Mouse (Mus musculus) frontal cortex, postnatal 36 days (tissue): Measurements from ENCODE around the gene Gm10643.

Experiments used
- DNase-seq, 2 experiments: peaks; one replicate each; pipeline ENCODE4 v3.0.0; 2022; ENCODE audit warnings: low spot score in 2 of 2

The Gm10643 gene

DNA sequence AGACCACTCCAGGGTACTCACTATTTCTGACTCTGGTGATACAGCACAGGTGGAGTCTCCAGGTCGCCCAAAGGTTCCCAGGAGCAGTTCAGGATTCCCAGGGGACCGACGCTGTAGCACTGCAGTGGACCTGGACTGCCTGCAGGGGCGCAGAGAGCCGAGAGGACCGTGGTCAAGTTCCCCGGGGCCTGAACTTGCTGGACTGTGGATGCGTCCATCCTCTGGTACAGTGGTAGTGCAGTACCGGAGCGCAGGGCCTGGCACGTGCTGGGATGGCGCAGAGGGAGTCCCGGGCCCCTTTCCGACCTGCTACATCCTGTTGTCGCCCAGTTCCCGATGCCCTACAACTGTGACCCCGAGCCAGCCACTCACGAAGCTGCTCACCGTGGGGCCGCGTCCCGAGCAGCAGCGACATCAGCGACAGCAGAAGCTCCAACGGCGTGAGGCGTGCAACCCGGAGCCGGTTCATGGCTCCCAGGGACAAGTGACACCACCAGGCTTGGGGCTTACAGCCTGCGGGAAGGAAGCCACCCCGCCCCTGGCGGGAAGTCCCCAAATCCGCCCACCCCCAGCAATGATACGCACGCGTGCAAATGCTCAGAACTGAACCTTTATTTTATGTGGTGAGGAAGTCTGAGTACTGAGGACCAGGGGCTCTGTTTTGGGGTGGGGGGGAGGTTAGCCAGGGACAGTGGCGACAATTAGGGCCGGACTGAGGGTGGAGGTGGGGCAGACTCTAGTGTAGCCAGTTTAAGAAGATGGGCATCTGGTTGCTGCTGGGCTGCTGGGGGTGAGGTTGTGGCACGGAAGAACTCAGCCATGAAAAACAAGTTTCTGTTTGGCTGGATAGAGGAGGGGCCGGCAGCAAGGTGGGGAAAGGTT is 22.6 kb downstream of the Gm10643 start, which contains the start of gene Il27ra:
Gene Il27ra, minus strand, starts transcription at position 524 of the 882 bp plus-strand sequence.
- DNase-seq: peak in 1 of 2 experiments; percentile 16

- peak; percentile 67 to 80 for DNase-seq
Measured at GRCm38 (mm10) chr8:84039050-84039449, 25.9 kb downstream of the Gm10643 start.

DNA sequence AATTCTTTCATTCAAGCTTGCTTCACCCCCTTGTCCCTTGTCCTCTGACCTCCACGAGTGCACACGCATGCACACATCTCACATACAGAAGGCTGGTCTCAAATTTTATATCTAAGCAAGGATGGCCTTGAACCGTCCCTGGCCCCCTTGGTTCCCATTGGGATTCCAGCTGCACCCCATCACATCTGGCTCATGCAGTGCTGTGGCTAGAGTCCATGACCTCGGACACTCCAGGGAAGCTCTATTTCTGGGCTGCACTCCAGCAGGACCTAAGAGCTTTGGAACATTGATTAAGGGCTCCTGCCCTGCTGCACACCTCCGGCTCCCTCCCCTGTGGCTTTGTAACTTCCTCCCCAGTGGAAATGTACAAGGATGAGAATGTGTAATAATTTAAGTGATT is 26.9 kb downstream of the Gm10643 start:
- DNase-seq: no peak

DNA sequence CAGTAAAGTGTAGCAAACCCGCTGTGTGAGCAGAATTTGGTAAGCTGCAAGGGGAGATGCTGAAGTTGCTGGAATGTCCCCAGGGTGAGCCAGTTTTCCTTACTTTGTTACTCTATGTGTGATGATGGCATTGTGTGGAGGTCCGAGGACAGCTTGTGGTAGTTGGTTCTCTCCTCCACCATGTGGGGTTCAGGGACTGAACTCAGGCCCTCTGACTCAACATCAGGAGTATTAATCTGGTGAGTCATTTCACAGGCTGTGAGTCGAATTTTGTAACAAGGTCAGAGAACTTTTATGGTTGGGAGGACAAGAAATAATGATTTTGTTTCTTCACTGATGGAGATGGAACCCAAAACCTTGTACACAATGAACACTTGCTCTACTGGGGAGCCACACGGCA is 32.2 kb downstream of the Gm10643 start:
- DNase-seq: no peak

GRCm38 (mm10) chr8:84029272-84029671 is 35.7 kb downstream of the Gm10643 start:
- DNase-seq: no peak

GRCm38 (mm10) chr8:84027449-84027848 is 37.5 kb downstream of the Gm10643 start:
- no peak for DNase-seq

GRCm38 (mm10) chr8:84025863-84026262 is 39.1 kb downstream of the Gm10643 start:
- no peak for DNase-seq

GRCm38 (mm10) chr8:84024171-84024570 is 40.8 kb downstream of the Gm10643 start:
- no peak for DNase-seq

DNA sequence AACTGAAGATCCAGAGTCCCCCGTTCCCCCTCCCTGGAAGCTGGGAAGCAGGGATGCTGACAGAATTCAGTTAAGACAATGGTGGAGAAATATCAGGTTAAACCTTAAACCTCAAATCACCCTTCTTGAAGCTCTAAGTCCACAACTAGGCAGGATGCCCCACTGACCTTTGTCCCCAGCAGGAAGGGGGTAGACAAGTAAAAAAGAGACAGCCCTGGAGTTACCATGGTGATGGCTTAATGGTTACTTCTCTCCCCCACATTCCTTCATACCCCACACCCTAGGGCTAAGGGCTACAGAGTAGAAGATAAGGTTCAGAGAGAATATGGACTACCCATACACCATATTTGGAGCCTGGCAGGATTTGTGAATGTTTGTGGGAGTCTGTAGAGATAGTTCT is 41.3 kb downstream of the Gm10643 start:
- DNase-seq: no peak

- no peak for DNase-seq
Measured at GRCm38 (mm10) chr8:84023085-84023484, 41.9 kb downstream of the Gm10643 start.

- DNase-seq: no peak
Measured at GRCm38 (mm10) chr8:84021569-84021968, 43.4 kb downstream of the Gm10643 start.

DNA sequence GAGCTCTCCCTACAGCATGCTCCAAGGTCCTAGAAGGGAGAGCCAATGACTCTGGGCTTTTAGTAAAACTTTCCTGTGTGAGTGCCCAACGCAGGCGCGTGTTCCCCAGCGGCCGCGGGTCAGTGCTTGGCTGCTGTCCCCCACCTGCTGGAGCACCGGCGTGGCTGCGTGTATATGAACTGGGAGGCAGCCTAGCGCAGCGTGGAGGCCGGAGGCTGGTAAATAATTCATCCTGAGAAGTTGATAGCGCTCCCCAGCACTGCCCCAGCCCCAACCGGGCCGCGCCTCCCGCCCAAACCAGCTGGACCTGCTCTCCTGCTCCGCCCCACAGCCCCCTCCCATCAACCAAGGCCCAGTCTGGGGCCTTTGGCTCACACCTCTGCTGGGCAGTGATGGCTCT is 43.8 kb downstream of the Gm10643 start, which contains the start of gene Palm3:
Gene Palm3, plus strand, starts transcription at position 376 of the 400 bp plus-strand sequence.
- DNase-seq: no peak

DNA sequence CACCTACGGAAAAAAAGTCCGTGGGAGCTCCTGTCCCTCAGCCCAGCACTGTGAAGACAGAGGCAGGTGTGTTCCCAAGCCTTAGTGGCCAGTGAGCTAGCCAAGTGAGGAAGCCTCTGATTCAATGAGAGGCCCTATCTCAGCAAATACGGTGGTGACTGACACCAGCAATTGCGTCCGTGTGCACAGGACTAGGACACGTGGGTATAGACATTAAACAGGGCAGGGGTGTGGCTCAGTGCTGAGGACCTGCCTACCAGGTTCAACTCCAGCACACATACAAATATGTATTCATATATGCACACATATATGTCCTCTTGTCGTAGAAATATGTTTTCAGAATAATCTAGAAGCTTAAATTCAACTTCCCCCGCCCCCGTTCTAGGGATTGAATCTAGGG is 45.2 kb downstream of the Gm10643 start:
- no peak for DNase-seq

- DNase-seq: no peak
Measured at GRCm38 (mm10) chr8:84015833-84016232, 49.1 kb downstream of the Gm10643 start.
